ENCODE assay signal across 8 mouse cellular contexts in genomic region chr5:113906958-113907735, GRCm38 (mm10). TPM values are rescaled to one million over a fixed set of nuclear protein-coding genes. Genes with fewer than 3 reads are reported as not detected.
DNase-seq lines count a peak whose midpoint lies in the region; ATAC-seq and TF ChIP-seq lines count a peak whose summit lies in the region.

No protein-coding gene starts in this region.

- H3K4me1 ChIP-seq in MEL (ENCODE audit: control insufficient read depth in 1 of 2, insufficient read depth in 2 of 2, low read length in 2 of 2) = peaks cover 19 to 56% of the 10 kb centered on the region in 2 experiments
- H3K4me1 ChIP-seq in erythroblast, embryonic 14.5 days (ENCODE audit: control insufficient read depth) = peaks cover 75% of the 10 kb centered on the region
- peaks cover 39% of the 10 kb centered on the region for H3K4me1 ChIP-seq in hindbrain, embryonic 16.5 days (ENCODE audit: control insufficient read depth, insufficient read depth, low read depth, low read length)
- H3K4me1 ChIP-seq in lung, embryonic 14.5 days (ENCODE audit: insufficient read depth) = peaks cover 19% of the 10 kb centered on the region
- peaks cover 23% of the 10 kb centered on the region for H3K4me1 ChIP-seq in olfactory bulb, adult 2 months (ENCODE audit: control insufficient read depth, insufficient read depth, low read length)

- H3K4me2 ChIP-seq in hindbrain, embryonic 16.5 days (ENCODE audit: low read length) = peak overlapping the region; percentile 69
- peak overlapping the region; percentile 78 for H3K4me2 ChIP-seq in lung, embryonic 14.5 days

- no peaks in the 10 kb centered on the region for H3K9me3 ChIP-seq in MEL (replicated peaks; ENCODE audit: insufficient read depth, low read length)
- no peaks in the 10 kb centered on the region for H3K9me3 ChIP-seq in erythroblast, embryonic 14.5 days (ENCODE audit: control insufficient read depth, low read length)
- no peaks in the 10 kb centered on the region for H3K9me3 ChIP-seq in hindbrain, embryonic 16.5 days (ENCODE audit: control insufficient read depth, low read length)
- no peaks in the 10 kb centered on the region for H3K9me3 ChIP-seq in lung, embryonic 14.5 days (ENCODE audit: low read depth, low read length)

- H3K27ac ChIP-seq in MEL (ENCODE audit: control insufficient read depth, low read depth, low read length) = peak overlapping the region; percentile 82
- peak overlapping the region; percentile 97 for H3K27ac ChIP-seq in hindbrain, embryonic 16.5 days (ENCODE audit: low read depth, low read length)
- H3K27ac ChIP-seq in lung, embryonic 14.5 days (ENCODE audit: low read depth) = peak overlapping the region; percentile 97
- peak overlapping the region; percentile 68 for H3K27ac ChIP-seq in olfactory bulb, adult 2 months (ENCODE audit: insufficient read depth, low read depth, low read length)

- no peak for TF ChIP-seq CTCF in MEL (IDR thresholded peaks at IDR 0.05 in 2 of 3, conservative IDR thresholded peaks at IDR 0.05 in 1 of 3; ENCODE audit: control insufficient read depth in 1 of 3, insufficient read depth in 1 of 3, low read depth in 2 of 3, low read length in 3 of 3, poor library complexity in 1 of 3, severe bottlenecking in 1 of 3)
- no peak for TF ChIP-seq CTCF in lung, embryonic 14.5 days (IDR thresholded peaks at IDR 0.05; ENCODE audit: low read depth)
- TF ChIP-seq CTCF in olfactory bulb, adult 2 months (IDR thresholded peaks at IDR 0.05; ENCODE audit: insufficient read depth, low read depth, low read length) = no peak

- H3K36me3 ChIP-seq in MEL (ENCODE audit: control insufficient read depth in 1 of 2, insufficient read depth in 2 of 2, low read length in 2 of 2) = peaks cover 0 to 53% of the 10 kb centered on the region in 2 experiments; a peak in 2 of 4 replicates
- no peaks in the 10 kb centered on the region for H3K36me3 ChIP-seq in erythroblast, embryonic 14.5 days (ENCODE audit: control insufficient read depth)
- H3K36me3 ChIP-seq in hindbrain, embryonic 16.5 days (ENCODE audit: control insufficient read depth, insufficient read depth, low read length) = no peaks in the 10 kb centered on the region
- no peaks in the 10 kb centered on the region for H3K36me3 ChIP-seq in lung, embryonic 14.5 days (ENCODE audit: insufficient read depth)

- no peak for TF ChIP-seq RAD21 in MEL (IDR thresholded peaks at IDR 0.05; ENCODE audit: low read depth, low read length)

- peak; percentile 71 for DNase-seq in adrenal gland, adult 2 months
- DNase-seq in adrenal gland, adult 8-10 months = no peak
- DNase-seq in MEL (ENCODE audit: low read depth, low spot score) = peak; percentile 79
- peak; percentile 80 for DNase-seq in lung, embryonic 14.5 days
- DNase-seq in layer of hippocampus, postnatal 36 days = no peak

- 11% methylated on average over 17 of the region's 17 CpGs for WGBS in hindbrain, embryonic 16.5 days
- WGBS in lung, embryonic 14.5 days = 8% methylated on average over 17 of the region's 17 CpGs
- WGBS in olfactory bulb, adult 2 months = 10% methylated on average over 17 of the region's 17 CpGs

- H3K79me2 ChIP-seq in MEL (ENCODE audit: control insufficient read depth, insufficient read depth, low read length, poor library complexity) = peaks cover 54% of the 10 kb centered on the region

- peak overlapping the region; percentile 72 to 92 for H3K4me3 ChIP-seq in MEL (ENCODE audit: control insufficient read depth in 1 of 2, insufficient read depth in 1 of 2, low read depth in 2 of 2, low read length in 2 of 2)
- peak overlapping the region; percentile 86 for H3K4me3 ChIP-seq in erythroblast, embryonic 14.5 days (replicated peaks)
- peak overlapping the region; percentile 64 for H3K4me3 ChIP-seq in hindbrain, embryonic 16.5 days (ENCODE audit: low read length)
- H3K4me3 ChIP-seq in lung, embryonic 14.5 days (ENCODE audit: low read depth, low read length) = peak overlapping the region; percentile 96
- peak overlapping the region; percentile 87 for H3K4me3 ChIP-seq in olfactory bulb, adult 2 months (ENCODE audit: insufficient read depth, low read depth, low read length)

- TF ChIP-seq POLR2A in MEL (IDR thresholded peaks at IDR 0.05; ENCODE audit: control insufficient read depth in 1 of 2, insufficient read depth in 1 of 2, low read depth in 1 of 2, low read length in 2 of 2, poor library complexity in 1 of 2) = peak in 1 of 2 experiments; percentile 39; a peak in 1 of 4 replicates
- no peak for TF ChIP-seq POLR2A in olfactory bulb, adult 2 months (IDR thresholded peaks at IDR 0.05; ENCODE audit: insufficient read depth, low read depth, low read length)

- no peaks in the 10 kb centered on the region for H3K27me3 ChIP-seq in MEL (ENCODE audit: control insufficient read depth in 1 of 2, insufficient read depth in 2 of 2, low read length in 2 of 2)
- no peaks in the 10 kb centered on the region for H3K27me3 ChIP-seq in erythroblast, embryonic 14.5 days (ENCODE audit: control insufficient read depth)
- H3K27me3 ChIP-seq in hindbrain, embryonic 16.5 days (replicated peaks; ENCODE audit: control insufficient read depth, insufficient read depth, low read length) = no peaks in the 10 kb centered on the region
- no peaks in the 10 kb centered on the region for H3K27me3 ChIP-seq in lung, embryonic 14.5 days (ENCODE audit: insufficient read depth, low read length)

- H3K9ac ChIP-seq in MEL (ENCODE audit: control insufficient read depth, low read depth, low read length, poor library complexity, severe bottlenecking) = peak overlapping the region; percentile 93
- H3K9ac ChIP-seq in hindbrain, embryonic 16.5 days (ENCODE audit: low read depth, low read length) = peak overlapping the region; percentile 79
- H3K9ac ChIP-seq in lung, embryonic 14.5 days = peak overlapping the region; percentile 93

- no peak for ATAC-seq in hindbrain, embryonic 16.5 days
- no peak for ATAC-seq in lung, embryonic 14.5 days (ENCODE audit: insufficient read depth)

- 0 out of 4 replicates have a peak, but pooled peaks have one; percentile 7 to 18 for TF ChIP-seq EP300 in MEL (IDR thresholded peaks at IDR 0.05; ENCODE audit: low read depth in 1 of 2, low read length in 2 of 2)

TF ChIP-seq in MEL, 35 proteins besides CTCF, POLR2A, EP300 and RAD21:
- TF ChIP-seq ZKSCAN1 (IDR thresholded peaks at IDR 0.05; ENCODE audit: low read depth, low read length) (0 out of 2 replicates have a peak, but pooled peaks have one; percentile 21), MEF2A (IDR thresholded peaks at IDR 0.05; ENCODE audit: extremely low read depth, insufficient replicate concordance, low read depth, low read length, poor library complexity, severe bottlenecking) (no peak), CHD1 (IDR thresholded peaks at IDR 0.05; ENCODE audit: low read depth, low read length) (no peak), SMC3 (IDR thresholded peaks at IDR 0.05; ENCODE audit: low read depth, low read length) (no peak), NELFE (IDR thresholded peaks at IDR 0.05; ENCODE audit: low read depth, low read length) (peak; percentile 38; the same call in 1 of the 2 replicates), TBP (IDR thresholded peaks at IDR 0.05; ENCODE audit: low read depth, low read length) (0 out of 2 replicates have a peak, but pooled peaks have one; percentile 32), TCF12 (IDR thresholded peaks at IDR 0.05; ENCODE audit: low read depth, low read length) (0 out of 2 replicates have a peak, but pooled peaks have one; percentile 24), ELF1 (IDR thresholded peaks at IDR 0.05; ENCODE audit: low read depth, low read length) (no peak), CHD2 (IDR thresholded peaks at IDR 0.05; ENCODE audit: low read length) (no peak), HCFC1 (IDR thresholded peaks at IDR 0.05; ENCODE audit: low read depth, low read length) (peak; percentile 33; the same call in 1 of the 2 replicates), MAX (IDR thresholded peaks at IDR 0.05; ENCODE audit: low read length) (no peak), USF1 (IDR thresholded peaks at IDR 0.05; ENCODE audit: low read depth, low read length) (no peak), MYC (IDR thresholded peaks at IDR 0.05; ENCODE audit: low read depth, low read length) (no peak), SIN3A (IDR thresholded peaks at IDR 0.05; ENCODE audit: low read length) (peak; percentile 35; the same call in 1 of the 2 replicates), MAZ (IDR thresholded peaks at IDR 0.05; ENCODE audit: low read depth, low read length) (no peak), MXI1 (IDR thresholded peaks at IDR 0.05; ENCODE audit: low read depth, low read length) (no peak)

RNA-seq across cellular contexts. Expression of gene Coro1c, which starts 1.4 kb away (rescaled TPM):
- 10 to 100 TPM; 43.3 to 75.5 TPM for total RNA-seq in adrenal gland, adult 2 months (2021)
- 29.1 and 31.3 TPM in 2 replicates for polyA plus RNA-seq in adrenal gland, adult 2 months (2012; rRNA removed)
- total RNA-seq in adrenal gland, adult 8-10 months (2022) = 10 to 100 TPM; 47.0 to 99.8 (median 77.0) TPM
- 103 TPM in 2 replicates for total RNA-seq in MEL (2012; rRNA removed)
- 100 to 1,000 TPM in 1 of 2 experiments, 10 to 100 TPM in 1; 77.3 to 158 TPM for polyA plus RNA-seq in MEL (2012; ENCODE audit: insufficient read depth in 1 of 2, insufficient read length in 2 of 2, low read depth in 1 of 2, low replicate concordance in 2 of 2, missing spikeins in 1 of 2)
- 2.0 and 2.4 TPM in 2 replicates for polyA plus RNA-seq in erythroblast, embryonic 14.5 days (2012)
- polyA plus RNA-seq in hindbrain, embryonic 16.5 days (2015; fragmentation: Nextera tagmentation; extraction: Ambion mirVana) = 176 and 191 TPM in 2 replicates
- 151 and 165 TPM in 2 replicates for polyA plus RNA-seq in lung, embryonic 14.5 days (2014; fragmentation: Nextera tagmentation; extraction: Ambion mirVana)
- not detected in 2 replicates for polyA plus RNA-seq in olfactory bulb, adult 2 months (2012; ENCODE audit: insufficient read depth, insufficient read length, low replicate concordance, missing spikeins)
- 10 to 100 TPM; 86.9 to 99.4 TPM for total RNA-seq in layer of hippocampus, postnatal 36 days (2021)

Comparison
In these comparisons a context has a peak if more than half of its experiments do, and no peak if none do; other contexts are left out.
1. DNase-seq: peak in adrenal gland, adult 2 months (single experiment), MEL (single experiment) and lung, embryonic 14.5 days (single experiment); none in adrenal gland, adult 8-10 months (single experiment) and layer of hippocampus, postnatal 36 days (0 of 2).
2. Peak in every context shown above with its lines, with median percentiles within 50 percentile points of each other: H3K27ac ChIP-seq, H3K4me3 ChIP-seq and H3K9ac ChIP-seq.